Mouse (Mus musculus) neural tube, embryonic 11.5 days (tissue): Measurements from ENCODE around the gene Rhbdf2. TPM values are rescaled to one million over a fixed set of nuclear protein-coding genes. Genes with fewer than 3 reads are reported as not detected.

Experiments used
- ATAC-seq: fragments of 200-750 bp; cut with Nextera tagmentation; 2 replicates; pipeline ENCODE4 v1.8.0; 2017; ENCODE audit warnings: moderate number of reproducible peaks, mild to moderate bottlenecking, moderate TSS enrichment, moderate library complexity; ENCODE audit not compliant: insufficient read depth, low FRiP score, low TSS enrichment
- DNase-seq: peaks from one replicate; pipeline ENCODE4 v3.0.0-alpha.2; 2015; ENCODE audit warnings: low spot score
- H3K27ac ChIP-seq: fragments of 300-500 bp; sonication (generic); 2 replicates; pipeline ENCODE4 v1.5.1; 2014; ENCODE audit warnings: low read depth, mild to moderate bottlenecking, low read length
- H3K27me3 ChIP-seq: fragments of 300-500 bp; sonication (generic); 2 replicates; pipeline ENCODE4 v1.6.1; 2014; ENCODE audit warnings: mild to moderate bottlenecking, low read length, mixed read lengths; ENCODE audit not compliant: control insufficient read depth, insufficient read depth
- H3K36me3 ChIP-seq: fragments of 300-500 bp; sonication (generic); 2 replicates; pipeline ENCODE4 v1.6.1; 2014; ENCODE audit warnings: mild to moderate bottlenecking, low read length, moderate library complexity, mixed read lengths; ENCODE audit not compliant: control insufficient read depth, insufficient read depth
- H3K4me1 ChIP-seq: fragments of 300-500 bp; sonication (generic); 2 replicates; pipeline ENCODE4 v1.6.1; 2014; ENCODE audit warnings: low read length, mixed read lengths; ENCODE audit not compliant: control insufficient read depth, insufficient read depth
- H3K4me2 ChIP-seq: fragments of 300-500 bp; sonication (generic); 2 replicates; pipeline ENCODE4 v1.6.1; 2014; ENCODE audit warnings: low read depth, mild to moderate bottlenecking, moderate library complexity
- H3K4me3 ChIP-seq: fragments of 300-500 bp; sonication (generic); 2 replicates; pipeline ENCODE4 v1.5.1; 2014; ENCODE audit warnings: low read depth, low read length
- H3K9ac ChIP-seq: fragments of 300-500 bp; sonication (generic); 2 replicates; pipeline ENCODE4 v1.6.1; 2014; ENCODE audit warnings: mild to moderate bottlenecking, low read length
- H3K9me3 ChIP-seq: fragments of 300-500 bp; sonication (generic); 2 replicates; pipeline ENCODE4 v1.6.1; 2016; ENCODE audit warnings: low read length; ENCODE audit not compliant: control insufficient read depth
- WGBS: fragments of 180-500 bp; shearing (Covaris S2); extraction: QIAGEN DNeasy Blood & Tissue Kit; methylation state at CpG from one replicate; pipeline ENCODE4 v1.1.7; 2014; 5-methylcytosine and 5-hydroxymethylcytosine counted together
- polyA plus RNA-seq: library from polyadenylated mRNA; unstranded; fragments of >200 nt; fragmentation: Nextera tagmentation; extraction: Ambion mirVana; gene quantifications from 2 replicates; pipeline ENCODE4 v1.2.1, GENCODE M21; 2014

The Rhbdf2 gene
- polyA plus RNA-seq, 1 experiment from 2014 or later, result 4.9 TPM

DNA sequence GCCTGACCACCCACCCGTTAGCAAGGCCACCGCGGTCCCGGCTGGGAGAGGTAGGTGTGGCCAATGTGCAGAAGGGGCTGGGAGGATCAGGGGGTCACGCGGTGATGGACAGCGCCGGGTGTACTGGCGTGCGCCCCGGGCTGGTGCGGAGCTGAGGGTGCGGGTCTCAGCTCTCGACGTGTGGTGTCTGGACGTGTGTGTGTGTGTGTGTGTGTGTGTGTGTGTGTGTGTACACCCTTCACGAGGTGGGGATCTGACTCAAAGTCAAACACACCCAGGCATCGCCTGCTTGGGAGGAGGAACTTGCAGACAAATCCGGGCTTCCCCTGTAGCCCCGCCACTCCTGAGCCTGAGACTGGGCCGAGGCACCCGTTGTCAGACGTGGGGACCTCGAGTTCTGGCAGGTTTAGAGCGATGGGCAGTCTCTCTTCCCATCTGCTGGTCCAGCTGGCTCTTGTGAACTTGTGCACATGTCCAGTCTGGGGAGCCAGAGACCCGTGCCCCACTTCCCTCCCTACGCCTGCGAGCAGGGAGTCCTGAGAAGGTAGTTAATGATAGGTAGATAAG lies 27.5 kb upstream of the Rhbdf2 start, which contains the start of gene Cygb:
Cygb (minus strand) TSS at position 59 of the 567 bp plus-strand sequence.
- peak; percentile 44 for DNase-seq
- H3K4me1 ChIP-seq, result peaks cover 6% of the 10 kb centered on the region; the same call in 1 of the 2 replicates
- H3K4me2 ChIP-seq, result peak within 1 kb of the TSS; percentile 89
- WGBS, result 7% methylated on average over 28 of the region's 28 CpGs
- H3K9me3 ChIP-seq, result no peaks in the 10 kb centered on the region
- no peak for ATAC-seq
- H3K36me3 ChIP-seq, result no peaks in the 10 kb centered on the region
- peak within 1 kb of the TSS; percentile 47 for H3K9ac ChIP-seq
- no peak within 1 kb of the TSS for H3K27ac ChIP-seq
- peak within 1 kb of the TSS; percentile 38 for H3K4me3 ChIP-seq
- H3K27me3 ChIP-seq, result peaks cover 33% of the 10 kb centered on the region

DNA sequence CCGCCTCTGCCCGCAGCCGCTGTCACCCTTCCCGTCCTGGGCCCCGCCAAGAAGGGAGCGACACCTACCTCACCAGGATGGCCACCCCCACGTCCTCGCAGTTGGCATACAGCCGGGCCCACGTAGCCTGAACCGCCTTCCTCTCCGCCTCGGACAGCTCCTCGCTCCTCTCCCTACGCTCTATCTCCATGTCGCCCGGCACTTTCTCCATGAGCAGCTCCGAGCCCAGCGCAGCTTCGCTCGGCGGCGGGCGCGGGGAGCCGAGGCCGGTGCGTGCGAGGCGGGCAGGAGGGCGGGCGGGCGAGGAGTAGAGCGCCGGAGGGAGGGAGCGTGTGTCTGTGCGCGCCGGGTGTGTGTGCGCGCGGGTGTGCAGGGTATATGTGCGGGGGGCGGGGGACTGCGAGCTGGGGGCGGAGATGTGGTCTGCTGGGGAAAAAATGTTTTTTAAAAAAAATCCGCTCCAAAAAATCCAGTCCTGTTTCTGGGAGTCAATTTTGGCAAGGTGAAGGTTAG lies 26.9 kb upstream of the Rhbdf2 start:
- peak overlapping the region; percentile 38 for H3K4me3 ChIP-seq
- peak; percentile 45 for DNase-seq
- H3K9ac ChIP-seq, result peak overlapping the region; percentile 47
- H3K36me3 ChIP-seq, result no peaks in the 10 kb centered on the region
- WGBS, result under 1% methylated on average over 34 of the region's 47 CpGs
- peaks cover 33% of the 10 kb centered on the region for H3K27me3 ChIP-seq
- H3K4me2 ChIP-seq, result peak overlapping the region; percentile 89
- no peak for ATAC-seq
- no peak overlapping the region for H3K27ac ChIP-seq
- H3K4me1 ChIP-seq, result peaks cover 6% of the 10 kb centered on the region; the same call in 1 of the 2 replicates
- H3K9me3 ChIP-seq, result no peaks in the 10 kb centered on the region

DNA sequence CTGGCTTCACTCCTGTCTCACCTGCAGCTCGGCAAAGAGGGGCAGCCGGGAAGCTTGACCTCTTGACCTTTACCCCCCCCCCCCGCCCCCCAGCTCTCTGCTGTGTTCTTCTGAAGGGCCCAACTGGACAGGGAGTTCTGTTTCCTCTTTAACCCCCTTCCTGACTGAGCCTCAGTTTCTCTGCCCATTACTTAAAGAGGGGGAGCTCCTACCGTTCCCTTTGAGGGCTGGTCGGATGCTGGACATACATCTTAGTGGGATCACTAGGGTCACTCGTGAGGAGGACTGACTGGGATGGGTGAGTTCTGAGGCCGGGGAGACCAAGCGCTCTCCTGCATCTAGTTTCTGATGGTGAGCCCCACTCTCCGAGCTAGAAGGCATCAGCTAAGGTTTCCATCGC lies 26.4 kb upstream of the Rhbdf2 start, which contains the start of gene Prcd:
Prcd (plus strand) TSS at position 301 of the 400 bp plus-strand sequence.
- H3K9ac ChIP-seq, result peak within 1 kb of the TSS; percentile 47
- ATAC-seq, result no peak
- H3K27me3 ChIP-seq, result peaks cover 33% of the 10 kb centered on the region
- 5% methylated on average over 10 of the region's 10 CpGs for WGBS
- peak within 1 kb of the TSS; percentile 89 for H3K4me2 ChIP-seq
- peak within 1 kb of the TSS; percentile 38 for H3K4me3 ChIP-seq
- DNase-seq, result no peak
- no peaks in the 10 kb centered on the region for H3K36me3 ChIP-seq
- no peaks in the 10 kb centered on the region for H3K9me3 ChIP-seq
- H3K4me1 ChIP-seq, result peaks cover 6% of the 10 kb centered on the region; the same call in 1 of the 2 replicates
- H3K27ac ChIP-seq, result no peak within 1 kb of the TSS

DNA sequence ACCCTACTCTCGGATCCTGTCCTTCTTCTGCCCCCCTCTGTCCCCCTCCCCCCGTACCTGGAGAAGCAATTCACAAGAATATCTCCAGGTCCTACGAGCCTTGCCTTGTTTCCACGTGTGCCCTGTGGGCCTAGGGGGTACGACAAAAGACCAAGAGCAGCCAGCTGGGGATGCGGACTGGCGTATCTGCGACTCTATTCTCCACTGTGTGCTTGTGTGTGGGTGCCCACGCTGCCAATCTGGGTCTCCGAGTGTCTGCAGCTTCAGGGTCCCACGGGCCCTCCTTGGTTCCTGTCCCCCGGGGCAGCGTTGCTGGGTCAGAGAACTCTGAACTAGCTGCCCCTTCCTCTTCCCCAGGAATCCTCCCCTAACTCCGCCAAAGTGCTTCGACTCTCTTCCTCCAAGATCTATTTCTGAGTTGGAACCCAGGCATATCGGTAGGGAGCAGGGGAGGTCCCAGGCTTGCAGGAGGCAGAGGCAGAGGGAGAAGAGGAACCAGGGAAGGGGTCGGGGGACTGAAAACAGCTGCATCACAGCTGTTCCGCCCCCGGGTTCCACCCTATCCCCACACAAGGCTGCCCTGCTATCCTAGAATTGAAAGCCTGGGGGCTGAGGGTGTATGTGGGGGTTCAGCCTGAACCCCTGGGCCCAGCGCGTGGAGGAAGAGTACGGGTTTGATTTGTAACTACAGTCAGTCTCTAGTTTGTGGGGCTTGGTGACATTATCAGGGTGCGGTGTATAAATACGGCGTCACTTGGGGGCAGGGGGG lies 25.7 kb upstream of the Rhbdf2 start:
- Histone ChIP-seq H3K9ac (no peak overlapping the region), H3K27ac (no peak overlapping the region), H3K4me2 (no peak overlapping the region), H3K9me3 (no peaks in the 10 kb centered on the region), H3K36me3 (no peaks in the 10 kb centered on the region), H3K4me3 (no peak overlapping the region), H3K4me1 (peaks cover 8% of the 10 kb centered on the region; the same call in 1 of the 2 replicates), H3K27me3 (peaks cover 33% of the 10 kb centered on the region)
- DNase-seq (no peak), ATAC-seq (no peak)
- 64% methylated on average over 25 of the region's 25 CpGs for WGBS

DNA sequence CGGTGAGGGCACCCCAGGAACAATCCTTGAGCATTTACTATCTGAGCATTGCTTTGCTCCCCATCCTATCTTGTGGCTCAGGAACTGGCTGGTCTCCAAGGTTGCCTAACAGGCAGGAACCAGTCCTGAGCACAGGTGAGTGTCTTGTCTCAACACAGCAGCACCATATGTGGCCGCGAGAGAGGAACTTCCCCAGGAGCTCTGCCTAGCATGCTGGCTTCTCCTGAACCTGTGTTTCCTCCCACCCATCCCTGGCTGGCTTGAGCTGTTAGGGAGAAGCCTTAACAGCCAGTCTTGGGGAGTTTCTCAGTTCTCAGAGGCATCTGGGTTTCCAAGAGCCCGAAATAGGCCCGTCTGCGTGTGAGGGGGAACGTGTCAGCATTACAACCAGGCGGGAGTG lies 24.5 kb upstream of the Rhbdf2 start:
- peaks cover 5% of the 10 kb centered on the region; the same call in 1 of the 2 replicates for H3K4me1 ChIP-seq
- H3K4me3 ChIP-seq, result no peak overlapping the region
- H3K36me3 ChIP-seq, result no peaks in the 10 kb centered on the region
- ATAC-seq (no peak), DNase-seq (no peak)
- no peak overlapping the region for H3K9ac ChIP-seq
- no peak overlapping the region for H3K27ac ChIP-seq
- 83% methylated on average over 8 of the region's 8 CpGs for WGBS
- peaks cover 33% of the 10 kb centered on the region for H3K27me3 ChIP-seq
- H3K9me3 ChIP-seq, result no peaks in the 10 kb centered on the region
- H3K4me2 ChIP-seq, result no peak overlapping the region

DNA sequence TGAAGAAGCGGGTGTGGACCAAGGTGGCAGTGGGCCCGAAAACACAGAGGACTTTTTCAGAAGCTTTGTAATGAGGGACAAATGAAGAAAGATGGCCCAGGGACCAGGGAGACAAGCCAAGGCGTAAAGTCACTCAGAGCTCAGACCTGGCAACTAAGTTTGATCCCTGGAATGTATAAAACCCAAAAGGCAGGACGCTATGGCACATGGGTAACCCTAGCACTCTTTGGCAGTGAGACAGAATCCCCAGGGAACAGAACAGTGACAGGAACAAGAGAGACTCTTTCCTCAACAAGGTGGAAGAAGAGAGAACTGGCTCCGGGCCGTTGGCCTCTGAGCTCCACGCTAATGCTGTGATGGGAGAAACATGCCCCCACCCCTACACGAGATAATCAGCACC lies 24.0 kb upstream of the Rhbdf2 start:
- no peaks in the 10 kb centered on the region for H3K36me3 ChIP-seq
- peaks cover 33% of the 10 kb centered on the region for H3K27me3 ChIP-seq
- no peak overlapping the region for H3K27ac ChIP-seq
- DNase-seq (no peak), ATAC-seq (no peak)
- peaks cover 5% of the 10 kb centered on the region; the same call in 1 of the 2 replicates for H3K4me1 ChIP-seq
- H3K9ac ChIP-seq, result no peak overlapping the region
- H3K4me3 ChIP-seq, result no peak overlapping the region
- no peak overlapping the region for H3K4me2 ChIP-seq
- WGBS, result 85% methylated on average over 8 of the region's 8 CpGs
- H3K9me3 ChIP-seq, result no peaks in the 10 kb centered on the region

DNA sequence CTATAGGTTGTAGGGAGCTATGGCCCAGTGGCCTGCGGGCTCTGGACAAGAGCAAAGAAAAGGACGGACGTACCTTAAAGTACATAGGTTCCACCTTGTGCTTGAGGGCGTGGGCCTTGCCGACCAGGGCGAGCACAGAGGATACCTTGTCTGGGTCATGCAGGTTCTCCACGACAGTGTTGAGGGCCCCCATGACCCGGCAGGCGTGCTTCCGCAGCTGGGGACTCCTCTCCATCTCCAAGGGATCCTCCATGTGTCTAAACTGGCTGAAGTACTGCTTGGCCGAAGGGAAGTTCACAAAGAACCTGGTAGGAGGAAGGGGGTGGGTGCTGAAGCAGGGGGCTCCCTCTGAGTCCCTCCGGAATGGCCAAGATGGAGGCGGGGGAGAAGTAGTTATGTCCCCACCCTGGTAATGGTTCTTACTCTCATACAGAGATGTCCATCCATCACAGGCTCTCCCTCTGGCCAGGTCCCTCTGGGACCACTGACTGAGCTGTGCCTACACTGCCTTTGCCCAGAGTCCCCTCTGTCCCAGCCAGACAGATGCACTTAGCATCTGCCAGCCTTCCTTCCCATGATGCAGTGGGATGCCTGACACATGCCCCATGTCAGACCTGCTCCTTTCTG lies 23.0 kb upstream of the Rhbdf2 start:
- no peak overlapping the region for H3K4me2 ChIP-seq
- 87% methylated on average over 13 of the region's 13 CpGs for WGBS
- no peak overlapping the region for H3K27ac ChIP-seq
- H3K9ac ChIP-seq, result no peak overlapping the region
- DNase-seq (no peak), ATAC-seq (no peak)
- no peaks in the 10 kb centered on the region for H3K36me3 ChIP-seq
- H3K9me3 ChIP-seq, result no peaks in the 10 kb centered on the region
- H3K4me3 ChIP-seq, result no peak overlapping the region
- H3K27me3 ChIP-seq, result peaks cover 30% of the 10 kb centered on the region
- peaks cover 5% of the 10 kb centered on the region; the same call in 1 of the 2 replicates for H3K4me1 ChIP-seq

DNA sequence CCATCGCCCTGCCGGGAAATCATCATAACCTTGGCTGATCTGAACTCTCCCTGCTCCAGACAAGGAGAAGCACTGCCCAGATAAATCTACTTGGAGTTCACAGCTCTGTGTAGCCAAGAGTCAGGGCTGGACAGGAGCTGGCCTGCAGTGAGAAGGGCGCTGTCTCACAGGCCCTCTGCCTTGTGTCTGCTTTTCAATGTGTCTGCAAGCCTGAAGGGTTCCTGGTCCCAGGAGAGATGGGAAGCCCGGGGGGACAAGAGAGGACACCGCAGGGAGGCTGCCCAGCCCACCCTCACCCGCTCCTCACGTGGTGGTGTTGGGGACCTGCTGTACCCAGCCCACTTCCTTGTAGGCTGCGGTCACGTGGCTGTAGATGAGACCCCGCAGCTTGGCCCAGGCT lies 22.2 kb upstream of the Rhbdf2 start:
- no peak overlapping the region for H3K4me3 ChIP-seq
- 77% methylated on average over 10 of the region's 10 CpGs for WGBS
- ATAC-seq, result no peak
- H3K9ac ChIP-seq, result no peak overlapping the region
- peaks cover 4% of the 10 kb centered on the region; the same call in 1 of the 2 replicates for H3K4me1 ChIP-seq
- no peak overlapping the region for H3K4me2 ChIP-seq
- DNase-seq, result no peak
- H3K27me3 ChIP-seq, result peaks cover 24% of the 10 kb centered on the region
- H3K9me3 ChIP-seq, result no peaks in the 10 kb centered on the region
- no peak overlapping the region for H3K27ac ChIP-seq
- no peaks in the 10 kb centered on the region for H3K36me3 ChIP-seq
